In the genomic region with DNA sequence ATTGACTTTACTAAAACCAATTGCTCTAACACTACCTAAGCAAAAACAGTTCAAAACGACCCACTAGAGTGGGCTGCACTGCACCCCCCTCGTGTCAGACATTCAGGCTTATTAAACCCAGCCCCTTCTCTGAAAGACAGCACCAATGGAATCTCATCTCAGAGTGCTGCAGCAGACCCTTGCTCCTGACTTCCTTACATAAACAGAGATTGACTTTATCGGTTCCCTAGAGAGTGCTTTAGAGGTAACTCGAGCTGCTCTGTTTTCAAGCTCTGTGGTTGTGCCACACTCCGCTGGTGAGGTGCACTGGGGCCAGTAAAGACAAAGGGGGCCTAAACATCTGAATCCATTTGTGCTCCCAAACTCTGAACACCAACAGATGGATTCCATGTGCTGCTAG, we compare ENCODE assay signal across 12 mouse cellular contexts.
DNase-seq lines count a peak whose midpoint lies in the region; ATAC-seq and TF ChIP-seq lines count a peak whose summit lies in the region.
"Had no signal": no experiment of that assay in that cellular context is flagged by ENCODE, and none has a peak within 500 bp of the region (broad histone marks: within the 10 kb centered on the region; RNA-seq: fewer than 3 reads in every experiment).

No protein-coding gene starts in this region.

- H3K27ac ChIP-seq in hindbrain, embryonic 11.5 days (ENCODE audit: low read depth, low read length), result no peak overlapping the region
- H3K27ac ChIP-seq in hindbrain, embryonic 12.5 days, result no peak overlapping the region
- H3K27ac ChIP-seq in neural tube, embryonic 15.5 days (replicated peaks), result no peak overlapping the region
- H3K27ac ChIP-seq in embryonic facial prominence, embryonic 15.5 days (replicated peaks), result peak overlapping the region; percentile 85
- H3K27ac ChIP-seq in stomach, embryonic 16.5 days (ENCODE audit: low read length), result peak overlapping the region; percentile 55
- H3K27ac ChIP-seq in thymus, adult 2 months (ENCODE audit: control insufficient read depth, insufficient read depth, low read length), result no peak overlapping the region
- H3K27ac ChIP-seq: hindbrain, postnatal 0 days had no signal

- H3K36me3 ChIP-seq in hindbrain, embryonic 11.5 days (ENCODE audit: control insufficient read depth, insufficient read depth, low read length), result no peaks in the 10 kb centered on the region
- no peaks in the 10 kb centered on the region for H3K36me3 ChIP-seq in hindbrain, embryonic 12.5 days
- H3K36me3 ChIP-seq in neural tube, embryonic 15.5 days, result no peaks in the 10 kb centered on the region
- no peaks in the 10 kb centered on the region for H3K36me3 ChIP-seq in embryonic facial prominence, embryonic 15.5 days
- H3K36me3 ChIP-seq in stomach, embryonic 16.5 days (ENCODE audit: control insufficient read depth, insufficient read depth, low read length), result no peaks in the 10 kb centered on the region
- H3K36me3 ChIP-seq in thymus, adult 2 months (ENCODE audit: control insufficient read depth, insufficient read depth, low read length), result no peaks in the 10 kb centered on the region

- TF ChIP-seq POLR2A in thymus, adult 2 months (IDR thresholded peaks at IDR 0.05; ENCODE audit: control insufficient read depth, extremely low read depth, insufficient read depth, low read length, poor library complexity), result no peak

- TF ChIP-seq CTCF in thymus, adult 2 months (IDR thresholded peaks at IDR 0.05; ENCODE audit: borderline replicate concordance, control insufficient read depth, extremely low read depth, insufficient read depth, low read length, poor library complexity), result no peak

- WGBS in hindbrain, embryonic 11.5 days, result 9% methylated on average over 5 of the region's 5 CpGs
- 11% methylated on average over 5 of the region's 5 CpGs for WGBS in hindbrain, embryonic 12.5 days
- 17% methylated on average over 5 of the region's 5 CpGs for WGBS in neural tube, embryonic 15.5 days
- whole genome bisulfite sequencing in embryonic facial prominence, embryonic 15.5 days, result 4% methylated on average over 5 of the region's 5 CpGs
- 10% methylated on average over 5 of the region's 5 CpGs for WGBS in stomach, embryonic 16.5 days
- 88% methylated on average over 5 of the region's 5 CpGs for WGBS in thymus, adult 2 months

- H3K4me1 ChIP-seq in hindbrain, embryonic 11.5 days (replicated peaks; ENCODE audit: control insufficient read depth, insufficient read depth, low read length), result no peaks in the 10 kb centered on the region
- peaks cover 3% of the 10 kb centered on the region; the same call in 1 of the 2 replicates for H3K4me1 ChIP-seq in hindbrain, embryonic 12.5 days
- peaks cover 4% of the 10 kb centered on the region; the same call in 1 of the 2 replicates for H3K4me1 ChIP-seq in neural tube, embryonic 15.5 days
- peaks cover 10% of the 10 kb centered on the region for H3K4me1 ChIP-seq in embryonic facial prominence, embryonic 15.5 days
- H3K4me1 ChIP-seq in stomach, embryonic 16.5 days (ENCODE audit: control insufficient read depth, insufficient read depth, low read length), result peaks cover 5% of the 10 kb centered on the region
- no peaks in the 10 kb centered on the region for H3K4me1 ChIP-seq in thymus, adult 2 months (replicated peaks; ENCODE audit: control insufficient read depth, insufficient read depth, low read length)

- no peaks in the 10 kb centered on the region for H3K27me3 ChIP-seq in hindbrain, embryonic 11.5 days (ENCODE audit: control insufficient read depth, insufficient read depth, low read length)
- H3K27me3 ChIP-seq in hindbrain, embryonic 12.5 days, result no peaks in the 10 kb centered on the region
- no peaks in the 10 kb centered on the region for H3K27me3 ChIP-seq in neural tube, embryonic 15.5 days (replicated peaks)
- H3K27me3 ChIP-seq in embryonic facial prominence, embryonic 15.5 days, result no peaks in the 10 kb centered on the region
- no peaks in the 10 kb centered on the region for H3K27me3 ChIP-seq in stomach, embryonic 16.5 days (ENCODE audit: control insufficient read depth, insufficient read depth, low read length)
- H3K27me3 ChIP-seq in thymus, adult 2 months (ENCODE audit: control insufficient read depth, insufficient read depth, low read length), result no peaks in the 10 kb centered on the region

- peak; percentile 47 for DNase-seq in hindbrain, embryonic 11.5 days (ENCODE audit: low spot score)
- DNase-seq in neural tube, embryonic 10.5 days (ENCODE audit: extremely low spot score, low spot score), result peak; percentile 42
- no peak for DNase-seq in urinary bladder, postnatal 4 days (ENCODE audit: low spot score in 2 of 2)
- DNase-seq in thymus, adult 2 months, result no peak
- DNase-seq: cerebellum, adult 2 months; gastrocnemius, postnatal 36 days; left cerebral cortex, postnatal 4 days had no signal

- no peak overlapping the region for H3K9ac ChIP-seq in hindbrain, embryonic 11.5 days (ENCODE audit: low read depth, low read length)
- H3K9ac ChIP-seq in hindbrain, embryonic 12.5 days, result no peak overlapping the region
- no peak overlapping the region for H3K9ac ChIP-seq in neural tube, embryonic 15.5 days (replicated peaks)
- H3K9ac ChIP-seq in embryonic facial prominence, embryonic 15.5 days, result no peak overlapping the region
- H3K9ac ChIP-seq in stomach, embryonic 16.5 days (ENCODE audit: low read length), result no peak overlapping the region

- no peaks in the 10 kb centered on the region for H3K9me3 ChIP-seq in hindbrain, embryonic 11.5 days (ENCODE audit: control insufficient read depth, low read length)
- no peaks in the 10 kb centered on the region for H3K9me3 ChIP-seq in hindbrain, embryonic 12.5 days (replicated peaks)
- H3K9me3 ChIP-seq in neural tube, embryonic 15.5 days (replicated peaks), result no peaks in the 10 kb centered on the region
- H3K9me3 ChIP-seq in embryonic facial prominence, embryonic 15.5 days (replicated peaks), result no peaks in the 10 kb centered on the region
- no peaks in the 10 kb centered on the region for H3K9me3 ChIP-seq in stomach, embryonic 16.5 days (replicated peaks; ENCODE audit: control insufficient read depth, low read length)

- no peak overlapping the region for H3K4me3 ChIP-seq in hindbrain, embryonic 11.5 days (ENCODE audit: low read depth, low read length)
- H3K4me3 ChIP-seq in hindbrain, embryonic 12.5 days, result no peak overlapping the region
- no peak overlapping the region for H3K4me3 ChIP-seq in neural tube, embryonic 15.5 days (replicated peaks)
- no peak overlapping the region for H3K4me3 ChIP-seq in embryonic facial prominence, embryonic 15.5 days (replicated peaks)
- H3K4me3 ChIP-seq in stomach, embryonic 16.5 days (replicated peaks; ENCODE audit: low read length), result no peak overlapping the region
- H3K4me3 ChIP-seq in thymus, adult 2 months (ENCODE audit: control insufficient read depth, insufficient read depth, low read length), result no peak overlapping the region

- H3K4me2 ChIP-seq in hindbrain, embryonic 11.5 days (replicated peaks; ENCODE audit: low read depth, low read length), result no peak overlapping the region
- H3K4me2 ChIP-seq in hindbrain, embryonic 12.5 days (replicated peaks), result no peak overlapping the region
- no peak overlapping the region for H3K4me2 ChIP-seq in neural tube, embryonic 15.5 days
- H3K4me2 ChIP-seq in embryonic facial prominence, embryonic 15.5 days (replicated peaks), result peak overlapping the region; percentile 31; the same call in 1 of the 2 replicates
- H3K4me2 ChIP-seq in stomach, embryonic 16.5 days (ENCODE audit: low read depth, low read length), result no peak overlapping the region

- no peak for ATAC-seq in hindbrain, embryonic 11.5 days (ENCODE audit: low FRiP score)
- no peak for ATAC-seq in hindbrain, embryonic 12.5 days (ENCODE audit: low FRiP score)
- no peak for ATAC-seq in neural tube, embryonic 15.5 days (ENCODE audit: low FRiP score)
- 0 out of 2 replicates have a peak, but pooled peaks have one; percentile 24 for ATAC-seq in embryonic facial prominence, embryonic 15.5 days (ENCODE audit: insufficient number of reproducible peaks, low FRiP score, low TSS enrichment, low read depth)
- no peak for ATAC-seq in stomach, embryonic 16.5 days (ENCODE audit: insufficient read depth, low FRiP score)
- ATAC-seq: hindbrain, postnatal 0 days had no signal

Comparison
In these comparisons a context has a peak if more than half of its experiments do, and no peak if none do; other contexts are left out.
1. DNase-seq: peak in hindbrain, embryonic 11.5 days (single experiment) and neural tube, embryonic 10.5 days (single experiment); none in urinary bladder, postnatal 4 days (0 of 2) and thymus, adult 2 months (single experiment).
2. H3K27ac ChIP-seq: peak in embryonic facial prominence, embryonic 15.5 days (single experiment) and stomach, embryonic 16.5 days (single experiment); none in hindbrain, embryonic 11.5 days (single experiment), hindbrain, embryonic 12.5 days (single experiment), neural tube, embryonic 15.5 days (single experiment) and thymus, adult 2 months (single experiment).